In genomic region chr1:86503165-86503747, GRCm38 (mm10) we compare ENCODE assay signal across 7 mouse cellular contexts. TPM values are rescaled to one million over a fixed set of nuclear protein-coding genes. Genes with fewer than 3 reads are reported as not detected.
A peak's percentile ranks its signal among the peaks of the same experiment; 100 is the strongest.
DNase-seq lines count a peak whose midpoint lies in the region; ATAC-seq and TF ChIP-seq lines count a peak whose summit lies in the region.

No protein-coding gene starts in this region.

- TF ChIP-seq RAD21 in MEL (IDR thresholded peaks at IDR 0.05; ENCODE audit: low read depth, low read length) = no peak

- H3K9me3 ChIP-seq in MEL (replicated peaks; ENCODE audit: insufficient read depth, low read length) = no peaks in the 10 kb centered on the region
- no peaks in the 10 kb centered on the region for H3K9me3 ChIP-seq in forebrain, embryonic 16.5 days (ENCODE audit: control insufficient read depth, low read length)
- no peaks in the 10 kb centered on the region for H3K9me3 ChIP-seq in limb, embryonic 11.5 days (ENCODE audit: control insufficient read depth, low read length)
- H3K9me3 ChIP-seq in midbrain, embryonic 12.5 days = no peaks in the 10 kb centered on the region

- peaks cover 8% of the 10 kb centered on the region; the same call in 1 of the 2 replicates for H3K79me2 ChIP-seq in MEL (ENCODE audit: control insufficient read depth, insufficient read depth, low read length, poor library complexity)

- TF ChIP-seq POLR2A in MEL (IDR thresholded peaks at IDR 0.05; ENCODE audit: control insufficient read depth in 1 of 2, insufficient read depth in 1 of 2, low read depth in 1 of 2, low read length in 2 of 2, poor library complexity in 1 of 2) = peak; percentile 66 to 69; a peak in 3 of 4 replicates

- H3K4me1 ChIP-seq in MEL (ENCODE audit: control insufficient read depth in 1 of 2, insufficient read depth in 2 of 2, low read length in 2 of 2) = peaks cover 6 to 36% of the 10 kb centered on the region in 2 experiments; a peak in 3 of 4 replicates
- peaks cover 58% of the 10 kb centered on the region for H3K4me1 ChIP-seq in forebrain, embryonic 16.5 days (replicated peaks; ENCODE audit: control insufficient read depth, insufficient read depth, low read length)
- H3K4me1 ChIP-seq in limb, embryonic 11.5 days (ENCODE audit: control insufficient read depth, insufficient read depth, low read length) = peaks cover 39% of the 10 kb centered on the region
- peaks cover 57% of the 10 kb centered on the region for H3K4me1 ChIP-seq in midbrain, embryonic 12.5 days

- DNase-seq in CD4-positive helper T cell, adult 2 months (ENCODE audit: low read depth, low spot score) = peak; percentile 73
- peak; percentile 93 for DNase-seq in MEL (ENCODE audit: low read depth, low spot score)
- peak; percentile 93 for DNase-seq in limb, embryonic 11.5 days (ENCODE audit: low spot score)
- peak; percentile 53 for DNase-seq in testis, postnatal 10 days (ENCODE audit: low spot score)
- DNase-seq in ovary, postnatal 14 days (ENCODE audit: low spot score) = no peak

- peak overlapping the region; percentile 86 for H3K9ac ChIP-seq in MEL (ENCODE audit: control insufficient read depth, low read depth, low read length, poor library complexity, severe bottlenecking)
- peak overlapping the region; percentile 92 for H3K9ac ChIP-seq in forebrain, embryonic 16.5 days (replicated peaks; ENCODE audit: low read depth, low read length)
- H3K9ac ChIP-seq in limb, embryonic 11.5 days (ENCODE audit: low read length) = peak overlapping the region; percentile 91
- peak overlapping the region; percentile 68 for H3K9ac ChIP-seq in midbrain, embryonic 12.5 days (replicated peaks)

- H3K36me3 ChIP-seq in MEL (ENCODE audit: control insufficient read depth in 1 of 2, insufficient read depth in 2 of 2, low read length in 2 of 2) = peaks cover 0 to 11% of the 10 kb centered on the region in 2 experiments; a peak in 2 of 4 replicates
- H3K36me3 ChIP-seq in forebrain, embryonic 16.5 days (ENCODE audit: control insufficient read depth, insufficient read depth) = no peaks in the 10 kb centered on the region
- H3K36me3 ChIP-seq in limb, embryonic 11.5 days (ENCODE audit: control insufficient read depth, insufficient read depth, low read length) = no peaks in the 10 kb centered on the region
- no peaks in the 10 kb centered on the region for H3K36me3 ChIP-seq in midbrain, embryonic 12.5 days

- ATAC-seq in forebrain, embryonic 16.5 days = peak; percentile 0; the same call in 1 of the 2 replicates
- ATAC-seq in limb, embryonic 11.5 days (ENCODE audit: insufficient number of reproducible peaks, low FRiP score, low TSS enrichment, low read depth) = peak; percentile 55
- 0 out of 2 replicates have a peak, but pooled peaks have one; percentile 0 for ATAC-seq in midbrain, embryonic 12.5 days (ENCODE audit: low FRiP score, low read depth)

- no peak for TF ChIP-seq CTCF in MEL (IDR thresholded peaks at IDR 0.05 in 2 of 3, conservative IDR thresholded peaks at IDR 0.05 in 1 of 3; ENCODE audit: control insufficient read depth in 1 of 3, insufficient read depth in 1 of 3, low read depth in 2 of 3, low read length in 3 of 3, poor library complexity in 1 of 3, severe bottlenecking in 1 of 3)

- 11% methylated on average over 16 of the region's 16 CpGs for WGBS in forebrain, embryonic 16.5 days
- WGBS in limb, embryonic 11.5 days = 4% methylated on average over 16 of the region's 16 CpGs
- 9% methylated on average over 16 of the region's 16 CpGs for WGBS in midbrain, embryonic 12.5 days

- H3K27me3 ChIP-seq in MEL (ENCODE audit: control insufficient read depth in 1 of 2, insufficient read depth in 2 of 2, low read length in 2 of 2) = no peaks in the 10 kb centered on the region
- no peaks in the 10 kb centered on the region for H3K27me3 ChIP-seq in forebrain, embryonic 16.5 days (replicated peaks; ENCODE audit: control insufficient read depth, insufficient read depth, low read length)
- no peaks in the 10 kb centered on the region for H3K27me3 ChIP-seq in limb, embryonic 11.5 days (ENCODE audit: control insufficient read depth, insufficient read depth, low read length)
- H3K27me3 ChIP-seq in midbrain, embryonic 12.5 days = no peaks in the 10 kb centered on the region

- H3K4me3 ChIP-seq in MEL (ENCODE audit: control insufficient read depth in 1 of 2, insufficient read depth in 1 of 2, low read depth in 2 of 2, low read length in 2 of 2) = peak overlapping the region; percentile 44 to 48
- peak overlapping the region; percentile 62 for H3K4me3 ChIP-seq in forebrain, embryonic 16.5 days (replicated peaks; ENCODE audit: low read length)
- peak overlapping the region; percentile 34 for H3K4me3 ChIP-seq in limb, embryonic 11.5 days (ENCODE audit: low read depth, low read length)
- H3K4me3 ChIP-seq in midbrain, embryonic 12.5 days = peak overlapping the region; percentile 44

- TF ChIP-seq EP300 in MEL (IDR thresholded peaks at IDR 0.05; ENCODE audit: low read depth in 1 of 2, low read length in 2 of 2) = no peak

- H3K4me2 ChIP-seq in forebrain, embryonic 16.5 days (ENCODE audit: low read length) = peak overlapping the region; percentile 76
- peak overlapping the region; percentile 75 for H3K4me2 ChIP-seq in limb, embryonic 11.5 days (ENCODE audit: low read depth, severe bottlenecking)
- H3K4me2 ChIP-seq in midbrain, embryonic 12.5 days (replicated peaks) = peak overlapping the region; percentile 60

- H3K27ac ChIP-seq in MEL (ENCODE audit: control insufficient read depth, low read depth, low read length) = peak overlapping the region; percentile 84
- peak overlapping the region; percentile 99 for H3K27ac ChIP-seq in forebrain, embryonic 16.5 days (ENCODE audit: low read length)
- peak overlapping the region; percentile 100 for H3K27ac ChIP-seq in limb, embryonic 11.5 days (replicated peaks; ENCODE audit: low read depth, low read length)
- peak overlapping the region; percentile 94 for H3K27ac ChIP-seq in midbrain, embryonic 12.5 days (replicated peaks)

TF ChIP-seq in MEL, 35 proteins besides CTCF, POLR2A, EP300 and RAD21 (continues in another document):
- TF ChIP-seq KAT2A (conservative IDR thresholded peaks at IDR 0.05; ENCODE audit: low read depth, low read length) (no peak; the same call in 1 of the 2 replicates), MEF2A (IDR thresholded peaks at IDR 0.05; ENCODE audit: extremely low read depth, insufficient replicate concordance, low read depth, low read length, poor library complexity, severe bottlenecking) (no peak), NRF1 (IDR thresholded peaks at IDR 0.05; ENCODE audit: insufficient read depth, low read depth, low read length, poor library complexity, severe bottlenecking) (no peak), POLR2AphosphoS5 (IDR thresholded peaks at IDR 0.05; ENCODE audit: borderline replicate concordance, low read depth, low read length) (no peak), ELF1 (IDR thresholded peaks at IDR 0.05; ENCODE audit: low read depth, low read length) (no peak), MAZ (IDR thresholded peaks at IDR 0.05; ENCODE audit: low read depth, low read length) (peak; percentile 44; the same call in 1 of the 2 replicates), ETS1 (IDR thresholded peaks at IDR 0.05; ENCODE audit: low read depth, low read length) (no peak), ZC3H11A (IDR thresholded peaks at IDR 0.05; ENCODE audit: low read depth, low read length) (no peak), MYC (IDR thresholded peaks at IDR 0.05; ENCODE audit: low read depth, low read length) (peak; percentile 61; the same call in 1 of the 2 replicates), JUND (IDR thresholded peaks at IDR 0.05; ENCODE audit: low read depth, low read length) (no peak), MYB (IDR thresholded peaks at IDR 0.05; ENCODE audit: low read depth, low read length) (no peak), ZKSCAN1 (IDR thresholded peaks at IDR 0.05; ENCODE audit: low read depth, low read length) (no peak), RCOR1 (IDR thresholded peaks at IDR 0.05; ENCODE audit: low read depth, low read length) (peak; percentile 37; the same call in 1 of the 2 replicates), E2F4 (IDR thresholded peaks at IDR 0.05; ENCODE audit: borderline replicate concordance, low read depth, low read length) (peak; percentile 87; the same call in 1 of the 2 replicates), CHD2 (IDR thresholded peaks at IDR 0.05; ENCODE audit: low read length) (no peak), SIN3A (IDR thresholded peaks at IDR 0.05; ENCODE audit: low read length) (no peak), MAX (IDR thresholded peaks at IDR 0.05; ENCODE audit: low read length) (peak; percentile 66; the same call in 1 of the 2 replicates), ZNF384 (IDR thresholded peaks at IDR 0.05; ENCODE audit: low read depth, low read length) (no peak), USF2 (IDR thresholded peaks at IDR 0.05; ENCODE audit: borderline replicate concordance in 1 of 2, insufficient read depth in 1 of 2, low read depth in 1 of 2, low read length in 2 of 2) (no peak), CHD1 (IDR thresholded peaks at IDR 0.05; ENCODE audit: low read depth, low read length) (no peak; the same call in 1 of the 2 replicates), UBTF (IDR thresholded peaks at IDR 0.05; ENCODE audit: borderline replicate concordance, insufficient read depth, low read depth, low read length) (no peak), SMC3 (IDR thresholded peaks at IDR 0.05; ENCODE audit: low read depth, low read length) (no peak), BHLHE40 (IDR thresholded peaks at IDR 0.05; ENCODE audit: borderline replicate concordance, low read depth, low read length) (no peak), USF1 (IDR thresholded peaks at IDR 0.05; ENCODE audit: low read depth, low read length) (no peak), TBP (IDR thresholded peaks at IDR 0.05; ENCODE audit: low read depth, low read length) (peak; percentile 73), GABPA (IDR thresholded peaks at IDR 0.05; ENCODE audit: low read depth, low read length) (no peak), TAL1 (IDR thresholded peaks at IDR 0.05; ENCODE audit: low read length) (no peak), MXI1 (IDR thresholded peaks at IDR 0.05; ENCODE audit: low read depth, low read length) (peak; percentile 37; the same call in 1 of the 2 replicates), MAFK (IDR thresholded peaks at IDR 0.05; ENCODE audit: borderline replicate concordance, low read depth, low read length) (no peak), HCFC1 (IDR thresholded peaks at IDR 0.05; ENCODE audit: low read depth, low read length) (0 out of 2 replicates have a peak, but pooled peaks have one; percentile 36)

RNA-seq across cellular contexts. Expression of gene Ptma, which starts 23.3 kb away (rescaled TPM):
- total RNA-seq in MEL (2012; rRNA removed) = 3,309 and 3,407 TPM in 2 replicates
- polyA plus RNA-seq in MEL (2012; ENCODE audit: insufficient read depth in 1 of 2, insufficient read length in 2 of 2, low read depth in 1 of 2, low replicate concordance in 2 of 2, missing spikeins in 1 of 2) = 1,000 to 10,000 TPM; 2,419 to 4,891 TPM
- polyA plus RNA-seq in forebrain, embryonic 16.5 days (2015; fragmentation: Nextera tagmentation; extraction: Ambion mirVana) = 1,987 and 2,275 TPM in 2 replicates
- polyA plus RNA-seq in limb, embryonic 11.5 days (2014; fragmentation: Nextera tagmentation; extraction: Ambion mirVana) = 4,370 and 4,506 TPM in 2 replicates
- polyA plus RNA-seq in midbrain, embryonic 12.5 days (2016; fragmentation: Nextera tagmentation; extraction: Ambion mirVana) = 2,626 and 2,824 TPM in 2 replicates

Comparison
In these comparisons a context has a peak if more than half of its experiments do, and no peak if none do; other contexts are left out.
1. ATAC-seq: peak in every context shown above with its lines; median percentile 55 in limb, embryonic 11.5 days; 0 in forebrain, embryonic 16.5 days; 0 in midbrain, embryonic 12.5 days.